Mouse (Mus musculus) layer of hippocampus, postnatal 25 days (tissue): ENCODE measurements at regions not wholly inside any gene's neighbourhood (a gene's known extent, or its start where the extent isn't known, plus 50 kb on each side); places are given as distances from the start of the nearest gene placed in this dataset.

Experiments used
- DNase-seq, 2 experiments: peaks; one replicate each; pipeline ENCODE4 v3.0.0; 2022; ENCODE audit warnings: mixed read lengths in 2 of 2, low spot score in 1 of 2; ENCODE audit errors: extremely low spot score in 1 of 2

DNA sequence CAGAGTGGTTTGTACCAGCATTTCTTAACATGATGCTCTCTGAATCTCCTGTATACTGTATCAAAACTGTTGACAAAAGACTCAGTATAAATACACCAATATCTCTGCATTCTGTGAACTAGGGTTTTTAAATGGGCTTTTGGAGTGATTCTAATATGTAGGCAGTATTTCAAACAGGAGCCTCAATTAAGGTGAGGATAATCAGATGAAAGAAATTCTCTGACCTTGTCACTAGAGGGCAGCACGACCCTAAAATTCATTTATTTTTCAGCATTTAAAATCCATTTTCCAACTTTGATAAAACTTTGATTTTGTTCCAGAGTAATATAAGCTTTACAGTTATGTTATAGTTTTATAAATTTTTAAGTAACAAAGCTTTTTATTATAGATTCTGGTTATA lies 114.5 kb downstream of the Rfx6 start:
- DNase-seq: peak in 1 of 2 experiments; percentile 40

GRCm38 (mm10) chr10:51793876-51794275 lies 116.3 kb downstream of the Rfx6 start:
- DNase-seq: no peak

DNA sequence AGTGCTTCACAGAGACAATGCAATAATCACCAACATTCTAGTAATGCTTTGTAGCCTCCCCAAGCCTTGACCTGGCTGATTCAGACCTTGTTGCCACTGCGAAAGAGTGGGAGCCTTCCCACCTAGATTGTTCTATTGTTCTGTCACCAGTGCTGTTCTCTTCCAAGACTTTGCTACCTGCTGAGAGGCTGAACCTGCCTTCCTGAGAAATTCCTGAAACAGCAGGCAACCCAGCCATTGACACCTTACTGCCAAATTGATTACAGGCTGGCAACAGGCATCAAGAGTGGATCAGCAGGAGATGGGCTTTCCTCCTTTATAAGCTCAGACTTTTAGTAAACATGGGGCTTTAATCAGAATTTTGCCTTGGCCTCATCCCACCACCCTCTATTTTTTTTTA lies 139.1 kb downstream of the Rfx6 start:
- no peak for DNase-seq

DNA sequence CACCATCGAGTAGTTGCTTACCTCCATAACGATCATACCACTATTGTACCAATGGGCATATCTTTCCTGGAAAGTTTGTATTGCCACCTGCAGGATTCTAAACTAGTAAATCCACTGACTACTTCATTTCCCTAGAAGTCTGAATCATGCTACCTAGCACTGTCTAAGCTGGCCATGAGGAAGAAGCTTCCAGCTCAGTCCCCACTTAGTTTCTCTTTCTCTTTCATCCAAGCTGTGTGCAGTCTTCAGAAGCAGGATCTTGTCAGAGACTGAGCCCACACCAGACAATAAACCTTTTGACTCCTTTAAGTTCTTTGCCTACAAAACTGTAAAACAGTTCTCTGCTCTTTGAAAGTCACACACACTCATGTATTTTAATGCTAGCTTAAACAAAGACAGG lies 146.3 kb downstream of the Rfx6 start:
- no peak for DNase-seq

DNA sequence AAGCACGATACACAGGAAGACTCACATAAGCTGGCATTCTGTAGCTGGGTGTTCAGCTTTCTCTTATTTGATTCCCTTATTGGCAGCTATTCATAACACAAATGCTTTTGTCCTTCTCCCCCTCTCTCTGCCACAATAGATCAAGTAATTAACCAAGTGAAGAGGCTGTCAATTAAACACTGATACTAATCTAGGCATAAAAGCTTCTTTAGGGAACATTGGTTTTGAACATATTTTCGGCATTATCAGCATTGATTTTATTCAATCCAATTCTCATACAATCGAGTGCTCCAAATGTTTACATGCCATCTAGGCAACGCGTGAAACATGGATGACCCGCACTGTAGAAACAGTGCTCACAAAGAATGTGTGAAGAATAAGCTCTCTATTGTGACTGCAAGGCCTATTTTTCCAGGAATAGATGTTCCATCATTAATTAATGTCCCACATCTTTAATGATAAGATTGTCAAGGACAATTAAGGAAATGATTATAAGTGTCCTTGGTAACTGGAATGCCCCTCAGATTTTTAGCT lies 148.9 kb downstream of the Rfx6 start:
- no peak for DNase-seq

DNA sequence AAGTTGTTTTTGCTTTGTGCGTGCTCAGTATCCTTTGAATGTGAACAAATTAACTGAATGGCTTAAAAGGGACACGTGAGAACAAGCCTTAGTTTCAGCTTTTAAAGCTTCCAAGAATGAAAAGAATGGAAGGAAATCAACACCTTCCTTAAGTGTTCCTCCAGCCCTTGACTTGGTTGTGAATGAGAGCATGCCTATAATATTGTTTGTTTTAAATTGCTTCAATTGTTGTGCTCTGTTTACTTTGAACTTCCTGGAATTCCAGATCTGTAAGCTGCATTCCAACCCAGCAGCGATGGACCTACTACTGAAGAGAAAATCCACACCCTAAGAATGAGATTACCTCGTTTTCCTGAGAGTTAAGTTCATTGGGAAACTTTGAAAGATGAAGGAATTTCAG lies 154.9 kb downstream of the Rfx6 start:
- DNase-seq: no peak

DNA sequence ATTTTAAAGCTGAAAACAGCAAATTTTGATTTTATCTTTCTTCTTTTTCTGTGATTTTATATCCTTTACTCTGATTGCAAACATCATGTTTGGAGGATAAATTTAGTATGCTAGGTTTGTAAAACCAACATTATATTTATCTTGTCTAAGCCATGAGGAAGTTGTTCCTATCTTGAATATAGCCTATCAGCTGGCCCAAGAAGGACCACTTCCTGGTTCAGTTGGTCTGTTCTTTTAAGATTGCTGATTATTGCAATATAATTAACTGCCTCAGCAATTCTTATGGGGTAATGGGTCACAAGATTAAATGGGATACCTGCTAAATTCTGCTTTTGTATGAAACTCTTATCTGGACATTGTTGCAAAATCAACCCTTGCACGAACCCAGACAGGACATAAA lies 165.5 kb downstream of the Rfx6 start:
- DNase-seq: no peak

DNA sequence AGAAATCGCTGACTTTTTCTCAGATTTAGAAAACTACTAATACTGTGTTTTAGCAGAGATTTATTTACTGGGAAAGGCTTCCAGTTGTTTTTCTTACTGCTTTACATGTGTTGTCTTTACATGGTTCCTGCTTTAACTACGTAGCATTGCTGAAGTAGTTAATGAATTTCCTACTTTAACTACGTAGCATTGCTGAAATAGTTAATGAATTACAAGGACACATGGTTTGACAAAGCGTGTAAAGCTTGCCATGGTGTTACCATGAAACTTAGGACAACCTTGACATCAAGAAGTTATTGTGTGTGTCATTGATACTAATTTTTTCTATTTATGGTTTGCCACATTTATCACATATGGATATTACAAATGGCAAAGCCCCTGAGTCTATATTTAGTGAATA lies 168.7 kb downstream of the Rfx6 start:
- no peak for DNase-seq

DNA sequence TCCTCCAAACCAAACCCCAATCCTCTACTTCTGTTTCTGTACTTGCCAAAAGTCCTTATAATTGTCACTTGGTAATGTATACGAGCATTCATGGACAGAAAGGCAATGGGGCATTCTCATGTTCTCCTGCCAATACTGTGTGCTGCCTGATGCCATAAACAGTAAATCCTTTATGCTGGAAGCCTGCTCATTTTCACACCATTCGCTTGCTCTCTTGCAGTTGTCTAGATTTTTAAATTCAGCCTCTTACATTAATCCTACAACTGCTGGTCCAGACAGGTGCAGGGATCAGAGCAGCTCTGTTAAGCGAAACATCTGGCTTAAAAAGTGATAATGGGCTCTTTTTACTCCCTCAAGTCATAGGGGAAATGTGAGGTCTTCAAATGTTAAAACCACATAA lies 152.9 kb upstream of the Vgll2 start:
- no peak for DNase-seq

- no peak for DNase-seq
These were observed 111.1 kb upstream of the Vgll2 start for GRCm38 (mm10) chr10:51911066-51911691.

DNA sequence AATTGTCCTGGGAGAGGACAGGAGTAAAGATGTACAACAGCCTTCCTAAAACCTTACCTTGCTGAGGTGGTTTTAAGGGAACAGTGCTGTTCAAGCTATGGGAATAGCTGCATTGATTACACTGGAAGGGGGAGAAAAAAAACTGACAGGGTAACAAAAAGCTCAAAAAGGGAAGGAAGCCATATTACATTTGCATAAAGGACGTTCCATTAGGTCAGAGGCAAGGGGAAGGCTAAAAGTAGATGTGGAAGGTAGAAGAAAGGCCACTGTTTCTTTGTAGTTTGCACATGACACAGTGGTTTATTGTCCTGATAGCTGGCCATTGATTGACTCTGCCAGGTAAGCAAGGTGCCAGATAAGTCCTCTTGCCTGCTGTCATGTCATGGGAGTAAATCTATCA lies 110.2 kb upstream of the Vgll2 start:
- DNase-seq: no peak

GRCm38 (mm10) chr10:51926644-51927043 lies 95.7 kb upstream of the Vgll2 start:
- DNase-seq: no peak

- no peak for DNase-seq
These were observed 93.0 kb upstream of the Vgll2 start for GRCm38 (mm10) chr10:51929341-51929740.

DNA sequence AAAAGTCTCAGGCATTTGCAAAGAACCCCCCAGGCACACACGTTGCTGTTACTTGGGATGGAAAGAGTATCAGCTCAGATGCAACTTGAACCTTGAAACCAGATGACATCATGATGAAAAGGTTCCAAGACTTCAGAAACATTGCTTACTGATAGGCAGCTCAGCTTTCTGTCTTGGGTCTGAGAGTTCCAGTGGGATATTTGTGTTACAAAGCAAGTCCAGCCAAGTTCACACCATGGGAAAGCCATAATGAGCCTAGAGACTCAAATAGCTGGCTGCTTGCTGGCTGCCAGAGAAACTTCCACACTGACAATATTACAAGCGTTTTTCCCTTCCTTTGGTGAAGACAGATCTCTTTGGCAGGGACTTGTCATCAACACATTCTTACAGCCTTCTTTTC lies 92.0 kb upstream of the Vgll2 start:
- no peak for DNase-seq

DNA sequence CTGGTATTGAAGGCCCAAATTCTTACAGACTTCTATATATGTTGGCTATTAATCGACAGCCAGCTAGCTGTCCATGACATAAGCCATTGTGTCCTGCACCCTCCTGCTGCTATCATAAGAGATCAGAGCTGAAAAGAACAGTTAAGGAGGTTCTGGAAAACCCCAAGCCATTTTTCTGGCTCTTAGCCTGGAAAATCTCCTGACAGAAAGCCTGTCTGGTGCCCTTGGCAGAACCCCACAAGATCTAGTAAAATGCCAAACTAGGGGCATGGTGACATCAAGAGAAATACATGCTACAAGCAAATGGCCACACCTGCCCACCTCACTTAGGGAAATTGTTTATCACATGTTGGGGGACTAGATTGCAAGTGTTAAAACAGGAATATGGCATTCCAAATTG lies 91.6 kb upstream of the Vgll2 start:
- DNase-seq: no peak

DNA sequence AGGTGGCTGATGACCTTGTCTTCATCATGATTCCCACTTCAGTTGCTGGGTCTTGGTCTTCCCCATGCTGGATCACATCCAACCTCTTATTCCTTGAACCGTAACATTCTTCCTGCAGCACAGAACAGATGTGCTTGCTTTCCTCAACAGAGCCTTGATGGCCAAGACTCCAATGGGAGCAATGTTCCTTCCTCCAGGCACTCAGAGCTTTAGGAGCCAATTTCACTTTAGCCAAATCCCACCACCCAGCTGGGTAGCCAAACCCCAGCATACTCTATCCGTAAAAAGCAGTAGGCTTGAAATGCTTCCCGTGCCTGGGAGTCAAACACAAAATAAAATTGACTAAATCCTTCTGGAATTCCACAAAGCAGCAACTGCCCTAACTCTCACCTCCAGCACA lies 86.8 kb upstream of the Vgll2 start:
- no peak for DNase-seq

GRCm38 (mm10) chr10:51941192-51941591 lies 81.1 kb upstream of the Vgll2 start:
- DNase-seq: no peak

DNA sequence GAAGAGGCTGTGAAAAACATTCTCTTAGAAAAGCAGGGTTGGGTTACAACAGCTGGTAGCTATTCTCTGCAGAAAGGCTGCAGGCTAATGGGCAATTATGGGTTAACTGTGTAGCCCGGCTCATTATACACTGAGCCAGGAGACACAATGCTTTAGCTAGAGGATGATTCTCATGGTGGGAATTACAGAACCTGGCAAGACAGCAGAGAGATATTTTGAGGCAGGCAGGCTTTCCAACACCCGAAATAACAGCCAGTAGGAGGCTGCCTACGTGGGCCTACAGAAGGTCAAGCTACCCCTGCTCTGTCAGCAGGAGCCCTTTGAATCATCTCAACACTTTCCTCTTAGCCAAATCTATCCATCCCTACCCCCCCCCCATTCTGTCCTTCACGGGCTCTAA lies 76.6 kb upstream of the Vgll2 start:
- DNase-seq: no peak

DNA sequence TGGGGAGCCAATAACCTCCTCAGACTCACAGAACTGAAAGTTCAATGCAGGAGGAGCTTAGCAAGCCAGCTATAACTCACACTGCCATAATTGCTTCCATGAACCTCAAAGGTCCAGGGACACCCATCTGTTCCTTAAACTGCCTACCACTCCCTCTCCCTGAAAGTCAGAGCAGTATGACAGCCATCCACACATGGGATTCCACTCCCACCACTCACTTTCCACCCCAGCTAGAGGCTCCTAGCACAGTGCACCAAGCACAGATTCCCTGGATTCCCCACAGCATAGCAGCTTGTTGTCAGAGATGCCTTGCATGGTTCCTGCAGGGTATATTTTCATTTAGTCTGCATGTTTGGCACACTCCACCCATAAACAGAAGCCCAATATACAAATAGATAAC lies 76.1 kb upstream of the Vgll2 start:
- DNase-seq: no peak

DNA sequence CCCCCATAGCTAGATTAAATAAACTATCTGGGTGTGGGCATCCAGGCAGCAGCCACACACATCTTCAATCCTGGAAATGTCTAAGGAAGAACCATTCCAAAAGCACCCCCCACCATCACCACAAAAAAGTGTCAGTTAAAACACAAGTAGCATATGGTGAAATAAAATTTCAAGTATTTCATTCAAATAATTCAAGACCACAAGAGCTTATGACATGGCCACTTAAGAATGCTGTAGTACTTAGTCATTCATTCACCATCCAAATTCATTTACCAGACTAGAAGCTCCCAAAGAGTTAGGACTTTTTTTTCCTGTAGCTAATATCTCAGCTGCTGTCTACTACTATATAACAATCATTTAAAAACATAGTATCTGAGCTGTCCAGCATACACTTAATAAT lies 75.4 kb upstream of the Vgll2 start:
- no peak for DNase-seq

GRCm38 (mm10) chr10:51950016-51950415 lies 72.3 kb upstream of the Vgll2 start:
- no peak for DNase-seq

GRCm38 (mm10) chr10:51952021-51952420 lies 70.3 kb upstream of the Vgll2 start:
- no peak for DNase-seq

DNA sequence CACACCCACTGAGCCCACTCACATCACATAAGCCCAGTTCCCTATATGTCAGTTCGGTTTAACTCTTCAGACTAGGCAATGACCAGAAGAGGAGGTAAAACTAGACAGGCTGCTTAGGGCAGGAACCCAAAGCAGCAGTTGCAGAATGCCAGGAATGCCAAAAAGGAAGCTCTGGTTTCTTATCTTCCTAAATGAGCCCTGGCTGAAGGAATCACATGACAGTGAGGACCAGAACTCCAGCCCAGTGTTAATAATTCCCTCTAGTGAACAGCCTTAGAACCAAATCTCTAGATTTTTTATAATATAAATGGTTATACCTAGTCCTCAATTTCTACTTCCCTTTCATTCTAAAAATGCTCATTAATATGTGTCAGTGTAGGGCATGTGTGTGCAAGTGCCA lies 65.8 kb upstream of the Vgll2 start:
- DNase-seq: no peak
